Mouse (Mus musculus) cerebellum, adult 2 months (tissue): Measurements from ENCODE around the gene Slc47a2.

Experiments used
- CTCF ChIP-seq: fragments of 200-500 bp; IDR thresholded peaks from 2 replicates; pipeline ENCODE4 v1.5.1; 2011; ENCODE audit warnings: low read depth, mild to moderate bottlenecking, control low read depth, low read length, moderate library complexity, borderline replicate concordance; ENCODE audit not compliant: insufficient read depth
- POLR2A ChIP-seq: fragments of 200-500 bp; IDR thresholded peaks from 2 replicates; pipeline ENCODE4 v1.6.1; 2011; ENCODE audit warnings: low read length, control low read depth, borderline replicate concordance; ENCODE audit not compliant: insufficient read depth

- no peak for TF ChIP-seq POLR2A
- no peak for TF ChIP-seq CTCF
These were observed 44.6 kb upstream of the Slc47a2 start for GRCm38 (mm10) chr11:61387233-61387632.
